Mouse (Mus musculus): Measurements from ENCODE around the gene Smap2. TPM values are rescaled to one million over a fixed set of nuclear protein-coding genes. Genes with fewer than 3 reads are reported as not detected.
"Not testable (repeated sequence)": the region's sequence is repeated elsewhere in the genome, so short reads cannot be mapped to it uniquely, and the experiment has no call there.

The Smap2 gene
- polyA plus RNA-seq (2014; fragmentation: Nextera tagmentation; extraction: Ambion mirVana) = 19.2 and 19.7 TPM in 2 replicates

GRCm38 (mm10) chr4:121016928-121017657 lies at the start of gene Smap2:
Smap2 (minus strand) TSS chr4:121017247.
- Histone ChIP-seq H3K9me3 (ENCODE audit: low read depth, low read length) (no peaks in the 10 kb centered on the region), H3K9ac (peak within 1 kb of the TSS; percentile 78), H3K27ac (ENCODE audit: low read depth) (peak within 1 kb of the TSS; percentile 56; the same call in 1 of the 2 replicates), H3K4me2 (peak within 1 kb of the TSS; percentile 92), H3K36me3 (ENCODE audit: insufficient read depth) (no peaks in the 10 kb centered on the region), H3K4me3 (ENCODE audit: low read depth, low read length) (peak within 1 kb of the TSS; percentile 75), H3K4me1 (ENCODE audit: insufficient read depth) (peaks cover 5% of the 10 kb centered on the region; the same call in 1 of the 2 replicates), H3K27me3 (ENCODE audit: insufficient read depth, low read length) (no peaks in the 10 kb centered on the region)
- under 1% methylated on average over 41 of the region's 48 CpGs for WGBS
- peak; percentile 61 for TF ChIP-seq CTCF (IDR thresholded peaks at IDR 0.05; ENCODE audit: low read depth)
- ATAC-seq (ENCODE audit: insufficient read depth) = peak; percentile 97
- DNase-seq = peak; percentile 100

- Histone ChIP-seq H3K9me3 (ENCODE audit: low read depth, low read length) (no peaks in the 10 kb centered on the region), H3K9ac (no peak overlapping the region), H3K27ac (ENCODE audit: low read depth) (no peak overlapping the region), H3K4me3 (ENCODE audit: low read depth, low read length) (no peak overlapping the region), H3K27me3 (ENCODE audit: insufficient read depth, low read length) (no peaks in the 10 kb centered on the region), H3K4me2 (no peak overlapping the region), H3K36me3 (ENCODE audit: insufficient read depth) (peaks cover 47% of the 10 kb centered on the region), H3K4me1 (ENCODE audit: insufficient read depth) (no peaks in the 10 kb centered on the region)
- DNase-seq (no peak), ATAC-seq (ENCODE audit: insufficient read depth) (no peak)
- TF ChIP-seq CTCF (IDR thresholded peaks at IDR 0.05; ENCODE audit: low read depth) = no peak
- 52% methylated on average over 2 of the region's 2 CpGs for WGBS
Observed at GRCm38 (mm10) chr4:121065336-121065735, 48.3 kb upstream of the Smap2 start.

- not testable (repeated sequence) for H3K9me3 ChIP-seq (ENCODE audit: low read depth, low read length)
- WGBS = 75% methylated on average over 9 of the region's 10 CpGs
Observed at GRCm38 (mm10) chr4:121059218-121059617, 42.2 kb upstream of the Smap2 start.

GRCm38 (mm10) chr4:121057032-121057431 lies 40.0 kb upstream of the Smap2 start:
- Histone ChIP-seq H3K4me1 (ENCODE audit: insufficient read depth) (no peaks in the 10 kb centered on the region), H3K36me3 (ENCODE audit: insufficient read depth) (peaks cover 11% of the 10 kb centered on the region; the same call in 1 of the 2 replicates), H3K9me3 (ENCODE audit: low read depth, low read length) (no peaks in the 10 kb centered on the region), H3K4me2 (no peak overlapping the region), H3K27me3 (ENCODE audit: insufficient read depth, low read length) (0 out of 2 replicates have a peak, but pooled peaks cover 4% of the 10 kb centered on the region), H3K4me3 (ENCODE audit: low read depth, low read length) (no peak overlapping the region), H3K9ac (no peak overlapping the region), H3K27ac (ENCODE audit: low read depth) (no peak overlapping the region)
- TF ChIP-seq CTCF (IDR thresholded peaks at IDR 0.05; ENCODE audit: low read depth) = no peak
- 45% methylated on average over 2 of the region's 2 CpGs for WGBS
- ATAC-seq (ENCODE audit: insufficient read depth) (peak; percentile 14; the same call in 1 of the 2 replicates), DNase-seq (no peak)

More at GRCm38 (mm10) chr4:121059218-121059617, 42.2 kb upstream of the Smap2 start:
- peaks cover 27% of the 10 kb centered on the region; the same call in 1 of the 2 replicates for H3K36me3 ChIP-seq (ENCODE audit: insufficient read depth)
- not testable (repeated sequence) for DNase-seq; ATAC-seq (ENCODE audit: insufficient read depth); H3K27ac ChIP-seq (ENCODE audit: low read depth); H3K4me2 ChIP-seq; H3K9ac ChIP-seq; H3K4me3 ChIP-seq (ENCODE audit: low read depth, low read length); H3K27me3 ChIP-seq (ENCODE audit: insufficient read depth, low read length); H3K4me1 ChIP-seq (ENCODE audit: insufficient read depth)

- peaks cover 11% of the 10 kb centered on the region; the same call in 1 of the 2 replicates for H3K36me3 ChIP-seq (ENCODE audit: insufficient read depth)
- 0 out of 2 replicates have a peak, but pooled peaks have one; percentile 22 for ATAC-seq (ENCODE audit: insufficient read depth)
- no peak overlapping the region for H3K4me2 ChIP-seq
- WGBS = 55% methylated on average over 3 of the region's 3 CpGs
- no peak overlapping the region for H3K4me3 ChIP-seq (ENCODE audit: low read depth, low read length)
- H3K4me1 ChIP-seq (ENCODE audit: insufficient read depth) = no peaks in the 10 kb centered on the region
- H3K9ac ChIP-seq = no peak overlapping the region
- DNase-seq = no peak
- H3K27ac ChIP-seq (ENCODE audit: low read depth) = no peak overlapping the region
- TF ChIP-seq CTCF (IDR thresholded peaks at IDR 0.05; ENCODE audit: low read depth) = peak; percentile 59
- 0 out of 2 replicates have a peak, but pooled peaks cover 4% of the 10 kb centered on the region for H3K27me3 ChIP-seq (ENCODE audit: insufficient read depth, low read length)
- no peaks in the 10 kb centered on the region for H3K9me3 ChIP-seq (ENCODE audit: low read depth, low read length)
Observed at GRCm38 (mm10) chr4:121056342-121056741, 39.3 kb upstream of the Smap2 start.

- WGBS = 11% methylated on average over 35 of the region's 35 CpGs
- no peak overlapping the region for H3K9ac ChIP-seq
- no peaks in the 10 kb centered on the region for H3K36me3 ChIP-seq (ENCODE audit: insufficient read depth)
- H3K9me3 ChIP-seq (ENCODE audit: low read depth, low read length) = no peaks in the 10 kb centered on the region
- no peak for TF ChIP-seq CTCF (IDR thresholded peaks at IDR 0.05; ENCODE audit: low read depth)
- H3K4me3 ChIP-seq (ENCODE audit: low read depth, low read length) = peak overlapping the region; percentile 17; the same call in 1 of the 2 replicates
- H3K27ac ChIP-seq (ENCODE audit: low read depth) = no peak overlapping the region
- no peaks in the 10 kb centered on the region for H3K4me1 ChIP-seq (ENCODE audit: insufficient read depth)
- H3K27me3 ChIP-seq (ENCODE audit: insufficient read depth, low read length) = 0 out of 2 replicates have a peak, but pooled peaks cover 4% of the 10 kb centered on the region
- DNase-seq = no peak
- H3K4me2 ChIP-seq = peak overlapping the region; percentile 45
- ATAC-seq (ENCODE audit: insufficient read depth) = 0 out of 2 replicates have a peak, but pooled peaks have one; percentile 32
Observed at GRCm38 (mm10) chr4:121052454-121053323, 35.6 kb upstream of the Smap2 start.

Measured in lung, embryonic 14.5 days (tissue).